ENCODE assay signal across 11 mouse cellular contexts in genomic region chr5:92441494-92441893, GRCm38 (mm10). TPM values are rescaled to one million over a fixed set of nuclear protein-coding genes. Genes with fewer than 3 reads are reported as not detected.
A peak's percentile ranks its signal among the peaks of the same experiment; 100 is the strongest.
DNase-seq lines count a peak whose midpoint lies in the region; ATAC-seq and TF ChIP-seq lines count a peak whose summit lies in the region.
"Had no signal": no experiment of that assay in that cellular context is flagged by ENCODE, and none has a peak within 500 bp of the region (broad histone marks: within the 10 kb centered on the region; RNA-seq: fewer than 3 reads in every experiment).

No protein-coding gene starts in this region.

- H3K9me3 ChIP-seq in lung, postnatal 0 days (ENCODE audit: low read length), result no peaks in the 10 kb centered on the region
- no peaks in the 10 kb centered on the region for H3K9me3 ChIP-seq in midbrain, embryonic 14.5 days (ENCODE audit: control insufficient read depth, low read length)
- no peaks in the 10 kb centered on the region for H3K9me3 ChIP-seq in forebrain, embryonic 10.5 days
- H3K9me3 ChIP-seq: embryonic facial prominence, embryonic 15.5 days; megakaryocyte, embryonic 14.5 days had no signal

- H3K4me2 ChIP-seq in lung, postnatal 0 days (replicated peaks; ENCODE audit: low read depth, low read length), result no peak overlapping the region
- no peak overlapping the region for H3K4me2 ChIP-seq in midbrain, embryonic 14.5 days (ENCODE audit: low read length)
- H3K4me2 ChIP-seq: embryonic facial prominence, embryonic 15.5 days; hindbrain, embryonic 14.5 days had no signal

- peak; percentile 37; the same call in 1 of the 2 replicates for ATAC-seq in lung, postnatal 0 days
- no peak for ATAC-seq in midbrain, embryonic 14.5 days (ENCODE audit: low FRiP score, low TSS enrichment)

- DNase-seq in adrenal gland, adult (ENCODE audit: inconsistent age in 2 of 2, low spot score in 1 of 2), result peak; percentile 69
- DNase-seq in adrenal gland, postnatal 25 days, result peak; percentile 52
- peak; percentile 41 to 63 for DNase-seq in heart, adult 9 months (ENCODE audit: low spot score in 2 of 2)
- DNase-seq in lung, postnatal 0 days (ENCODE audit: low spot score), result peak; percentile 16
- no peak for DNase-seq in midbrain, embryonic 14.5 days
- DNase-seq in urinary bladder, postnatal 4 days (ENCODE audit: low spot score in 2 of 2), result no peak
- DNase-seq in layer of hippocampus, postnatal 14 days (ENCODE audit: low spot score in 2 of 2), result no peak
- no peak for DNase-seq in forebrain, embryonic 10.5 days (ENCODE audit: extremely low spot score, low spot score)

- H3K4me1 ChIP-seq in lung, postnatal 0 days (ENCODE audit: insufficient read depth, low read depth, low read length), result no peaks in the 10 kb centered on the region
- H3K4me1 ChIP-seq in midbrain, embryonic 14.5 days (ENCODE audit: control insufficient read depth, insufficient read depth, low read length), result no peaks in the 10 kb centered on the region
- H3K4me1 ChIP-seq in forebrain, embryonic 10.5 days, result no peaks in the 10 kb centered on the region
- H3K4me1 ChIP-seq: embryonic facial prominence, embryonic 15.5 days had no signal

- H3K9ac ChIP-seq in lung, postnatal 0 days (replicated peaks; ENCODE audit: low read depth), result no peak overlapping the region
- no peak overlapping the region for H3K9ac ChIP-seq in midbrain, embryonic 14.5 days (replicated peaks; ENCODE audit: low read length)
- H3K9ac ChIP-seq: embryonic facial prominence, embryonic 15.5 days; hindbrain, embryonic 14.5 days had no signal

- H3K4me3 ChIP-seq in lung, postnatal 0 days (ENCODE audit: low read depth, low read length), result no peak overlapping the region
- no peak overlapping the region for H3K4me3 ChIP-seq in midbrain, embryonic 14.5 days (replicated peaks; ENCODE audit: low read depth, low read length)
- H3K4me3 ChIP-seq in forebrain, embryonic 10.5 days, result no peak overlapping the region
- H3K4me3 ChIP-seq: embryonic facial prominence, embryonic 15.5 days; megakaryocyte, embryonic 14.5 days had no signal

- peaks cover 25% of the 10 kb centered on the region; the same call in 1 of the 2 replicates for H3K36me3 ChIP-seq in lung, postnatal 0 days (ENCODE audit: insufficient read depth, low read length)
- peaks cover 23% of the 10 kb centered on the region for H3K36me3 ChIP-seq in midbrain, embryonic 14.5 days (ENCODE audit: control insufficient read depth, insufficient read depth, low read length)
- H3K36me3 ChIP-seq in forebrain, embryonic 10.5 days (replicated peaks), result peaks cover 19% of the 10 kb centered on the region

- TF ChIP-seq EP300 in lung, postnatal 0 days (IDR thresholded peaks at IDR 0.05), result no peak

- no peak for TF ChIP-seq CTCF in lung, postnatal 0 days (IDR thresholded peaks at IDR 0.05)

- WGBS in lung, postnatal 0 days, result 68% methylated on average over 5 of the region's 5 CpGs
- 88% methylated on average over 5 of the region's 5 CpGs for WGBS in midbrain, embryonic 14.5 days
- WGBS in forebrain, embryonic 10.5 days, result 87% methylated on average over 5 of the region's 5 CpGs

- no peaks in the 10 kb centered on the region for H3K27me3 ChIP-seq in lung, postnatal 0 days (replicated peaks; ENCODE audit: insufficient read depth, low read length)
- H3K27me3 ChIP-seq in midbrain, embryonic 14.5 days (ENCODE audit: control insufficient read depth, insufficient read depth, low read length), result no peaks in the 10 kb centered on the region
- no peaks in the 10 kb centered on the region for H3K27me3 ChIP-seq in forebrain, embryonic 10.5 days (ENCODE audit: poor library complexity, severe bottlenecking)
- H3K27me3 ChIP-seq: embryonic facial prominence, embryonic 15.5 days; megakaryocyte, embryonic 14.5 days had no signal

- H3K27ac ChIP-seq in lung, postnatal 0 days (ENCODE audit: low read length), result no peak overlapping the region
- no peak overlapping the region for H3K27ac ChIP-seq in midbrain, embryonic 14.5 days (replicated peaks; ENCODE audit: low read depth, low read length)
- no peak overlapping the region for H3K27ac ChIP-seq in forebrain, embryonic 10.5 days
- H3K27ac ChIP-seq: embryonic facial prominence, embryonic 15.5 days; hindbrain, embryonic 14.5 days had no signal

RNA-seq across cellular contexts. Expression of gene Nup54, which starts 6.5 kb away (rescaled TPM):
- 30.1 and 33.5 TPM in 2 replicates for total RNA-seq in adrenal gland, postnatal 25 days (2021)
- 19.7 and 20.3 TPM in 2 replicates for polyA plus RNA-seq in lung, postnatal 0 days (2015; fragmentation: Nextera tagmentation; extraction: Ambion mirVana)
- polyA plus RNA-seq in midbrain, embryonic 14.5 days (2014; fragmentation: Nextera tagmentation; extraction: Ambion mirVana), result 58.2 and 61.4 TPM in 2 replicates
- total RNA-seq in layer of hippocampus, postnatal 14 days (2021), result 10 to 100 TPM; 30.2 to 33.8 TPM
- polyA plus RNA-seq in forebrain, embryonic 10.5 days (2016; fragmentation: Nextera tagmentation; extraction: Ambion mirVana), result 75.1 and 75.8 TPM in 2 replicates

Comparison
In these comparisons a context has a peak if more than half of its experiments do, and no peak if none do; other contexts are left out.
1. DNase-seq: peak in adrenal gland, adult (2 of 2), adrenal gland, postnatal 25 days (single experiment), heart, adult 9 months (2 of 2) and lung, postnatal 0 days (single experiment); none in midbrain, embryonic 14.5 days (single experiment), urinary bladder, postnatal 4 days (0 of 2), layer of hippocampus, postnatal 14 days (0 of 2) and forebrain, embryonic 10.5 days (single experiment).